Mouse (Mus musculus) naive thymus-derived CD4-positive, alpha-beta T cell, adult 2 months (primary cell): ENCODE results near the gene Ak7.

Source experiments
- DNase-seq: peaks from one replicate; pipeline ENCODE4 v3.0.0-alpha.2; 2011; ENCODE audit warnings: low read depth

The Ak7 gene

GRCm38 (mm10) chr12:105787626-105788025 is 81.8 kb downstream of the Ak7 start:
- DNase-seq: no peak

DNA sequence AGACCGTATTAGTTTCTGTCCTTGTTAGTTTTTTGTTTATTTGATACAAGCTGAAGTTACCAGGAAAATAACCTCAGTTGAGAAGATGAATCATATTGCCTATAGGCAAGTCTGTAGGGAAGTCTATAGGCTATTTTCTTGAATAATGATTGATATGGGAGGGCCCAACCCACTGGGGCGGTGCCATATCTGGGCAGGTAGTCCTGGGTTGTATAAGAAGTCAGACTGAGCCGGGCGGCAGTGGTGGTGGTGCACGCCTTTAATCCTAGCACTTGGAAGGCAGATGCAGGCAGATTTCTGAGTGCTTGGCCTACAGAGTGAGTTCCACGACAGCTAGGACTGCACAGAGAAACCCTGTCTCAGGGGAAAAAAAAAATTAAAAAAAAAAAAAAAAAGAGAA is 84.1 kb downstream of the Ak7 start:
- DNase-seq: no peak

GRCm38 (mm10) chr12:105794896-105795295 is 89.1 kb downstream of the Ak7 start:
- DNase-seq: no peak

GRCm38 (mm10) chr12:105798001-105798400 is 92.2 kb downstream of the Ak7 start:
- DNase-seq: no peak

DNA sequence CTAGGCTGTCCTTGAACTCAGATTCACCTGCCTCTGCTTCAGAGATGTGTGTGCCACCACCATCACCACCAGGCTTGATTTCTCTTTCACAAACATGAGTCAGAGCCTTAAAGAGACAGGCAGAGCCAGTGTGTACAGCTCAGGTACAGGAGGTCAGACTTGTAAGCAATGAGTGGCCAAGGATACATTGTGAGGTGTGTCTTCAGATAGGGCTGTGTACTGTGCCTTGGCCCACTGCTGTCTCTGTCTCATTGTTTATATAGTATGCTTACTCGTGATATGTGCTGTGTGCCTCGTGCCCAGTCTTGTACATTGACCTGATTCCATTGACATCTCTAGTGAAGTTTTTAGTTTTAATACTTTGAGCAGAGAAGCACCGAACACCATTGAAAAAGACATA is 100.0 kb downstream of the Ak7 start:
- DNase-seq: no peak

DNA sequence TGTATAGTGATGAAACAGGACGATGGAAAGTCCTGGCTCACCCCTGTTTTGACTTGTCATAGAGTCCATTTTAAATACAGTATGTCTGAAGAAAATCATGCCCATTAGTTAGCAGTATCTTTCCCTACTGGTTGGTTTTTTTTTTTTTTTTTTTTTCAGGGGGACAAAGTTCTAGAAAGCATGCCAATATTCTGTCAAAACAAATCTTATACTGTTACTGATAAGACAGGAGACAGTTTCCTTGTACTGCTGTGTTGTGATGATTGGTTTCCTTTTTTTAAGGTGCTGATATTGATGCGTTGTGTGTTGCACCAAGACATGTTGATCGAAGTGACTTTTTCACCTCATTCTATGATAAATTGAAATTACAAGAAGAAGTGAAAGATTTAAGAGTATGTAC is 100.4 kb downstream of the Ak7 start:
- DNase-seq: no peak

- no peak for DNase-seq
These were observed 101.6 kb downstream of the Ak7 start for GRCm38 (mm10) chr12:105807416-105807815.

GRCm38 (mm10) chr12:105808945-105809344 is 103.2 kb downstream of the Ak7 start:
- DNase-seq: no peak

GRCm38 (mm10) chr12:105810608-105811007 is 104.8 kb downstream of the Ak7 start:
- DNase-seq: no peak

- DNase-seq: no peak
These were observed 108.2 kb downstream of the Ak7 start for GRCm38 (mm10) chr12:105813957-105814356.

- no peak for DNase-seq
These were observed 117.7 kb downstream of the Ak7 start for GRCm38 (mm10) chr12:105823472-105823871.

DNA sequence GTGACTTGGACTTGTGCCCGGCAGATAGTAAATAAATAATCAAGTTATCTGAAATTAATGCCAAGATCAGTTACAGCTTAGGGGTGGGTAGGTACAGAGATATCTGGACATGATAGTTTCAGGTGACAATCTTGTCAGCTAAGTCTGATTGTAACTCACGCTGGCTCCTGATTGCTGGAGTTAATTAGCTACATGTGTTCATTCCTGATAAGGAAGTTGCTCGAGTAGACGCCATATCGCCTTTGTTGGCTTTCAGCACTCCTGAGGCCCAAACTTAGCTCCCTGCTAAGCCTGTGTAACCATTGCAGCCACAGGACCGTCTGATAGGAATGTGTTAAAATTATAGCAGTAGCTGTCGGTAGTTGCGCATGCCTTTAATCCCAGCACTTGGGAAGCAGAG is 119.0 kb downstream of the Ak7 start:
- no peak for DNase-seq

GRCm38 (mm10) chr12:105825266-105825665 is 119.5 kb downstream of the Ak7 start:
- no peak for DNase-seq
